In the genomic region with DNA sequence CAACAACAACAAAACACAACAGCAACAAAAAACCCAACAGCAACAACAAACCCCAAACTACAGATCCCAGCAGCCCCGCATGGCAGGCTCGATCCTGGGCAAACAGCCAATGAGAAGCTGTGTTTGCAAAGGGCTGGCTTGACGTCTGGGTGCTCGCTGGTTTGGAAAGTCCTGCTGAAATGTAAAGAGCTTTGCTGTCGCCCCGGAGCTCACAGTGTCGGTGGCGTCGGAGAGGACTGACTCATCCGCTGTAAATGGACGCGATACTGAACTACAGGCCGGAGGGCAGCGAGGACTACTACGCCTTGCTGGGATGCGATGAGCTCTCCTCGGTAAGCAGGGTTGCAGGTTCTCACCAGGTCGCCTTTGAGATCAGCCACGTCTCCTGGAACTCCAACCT, we compare ENCODE assay signal across 8 mouse cellular contexts. TPM values are rescaled to one million over a fixed set of nuclear protein-coding genes. Genes with fewer than 3 reads are reported as not detected.
DNase-seq lines count a peak whose midpoint lies in the region; ATAC-seq and TF ChIP-seq lines count a peak whose summit lies in the region.

No protein-coding gene starts in this region.

- peak overlapping the region; percentile 58 for H3K4me3 ChIP-seq in forebrain, embryonic 14.5 days (ENCODE audit: low read depth, low read length)
- H3K4me3 ChIP-seq in liver, postnatal 0 days (ENCODE audit: low read depth, low read length), result peak overlapping the region; percentile 59
- H3K4me3 ChIP-seq in neural tube, embryonic 13.5 days, result peak overlapping the region; percentile 47

- H3K27ac ChIP-seq in forebrain, embryonic 14.5 days (ENCODE audit: low read depth, low read length), result no peak overlapping the region
- H3K27ac ChIP-seq in liver, postnatal 0 days (ENCODE audit: low read depth), result peak overlapping the region; percentile 77
- H3K27ac ChIP-seq in neural tube, embryonic 13.5 days (replicated peaks), result peak overlapping the region; percentile 54

- no peaks in the 10 kb centered on the region for H3K27me3 ChIP-seq in forebrain, embryonic 14.5 days (replicated peaks; ENCODE audit: control insufficient read depth, insufficient read depth, low read length)
- no peaks in the 10 kb centered on the region for H3K27me3 ChIP-seq in liver, postnatal 0 days (ENCODE audit: insufficient read depth, low read length)
- H3K27me3 ChIP-seq in neural tube, embryonic 13.5 days, result peaks cover 2% of the 10 kb centered on the region

- no peak for TF ChIP-seq EP300 in liver, postnatal 0 days (IDR thresholded peaks at IDR 0.05; ENCODE audit: low read depth)

- peaks cover 5% of the 10 kb centered on the region for H3K4me1 ChIP-seq in forebrain, embryonic 14.5 days (ENCODE audit: control insufficient read depth, insufficient read depth, low read length)
- H3K4me1 ChIP-seq in liver, postnatal 0 days (ENCODE audit: insufficient read depth), result peaks cover 14% of the 10 kb centered on the region
- peaks cover 6% of the 10 kb centered on the region for H3K4me1 ChIP-seq in neural tube, embryonic 13.5 days (replicated peaks)

- H3K36me3 ChIP-seq in forebrain, embryonic 14.5 days (ENCODE audit: control insufficient read depth, insufficient read depth, low read length), result no peaks in the 10 kb centered on the region
- H3K36me3 ChIP-seq in liver, postnatal 0 days (replicated peaks; ENCODE audit: insufficient read depth, low read length), result no peaks in the 10 kb centered on the region
- H3K36me3 ChIP-seq in neural tube, embryonic 13.5 days, result no peaks in the 10 kb centered on the region

- under 1% methylated on average over 19 of the region's 19 CpGs for WGBS in forebrain, embryonic 14.5 days
- 0% methylated on average over 19 of the region's 19 CpGs for WGBS in liver, postnatal 0 days (ENCODE audit: insufficient replicate concordance)
- WGBS in neural tube, embryonic 13.5 days, result under 1% methylated on average over 19 of the region's 19 CpGs

- peak; percentile 67 for ATAC-seq in forebrain, embryonic 14.5 days
- peak; percentile 74 for ATAC-seq in liver, postnatal 0 days
- peak; percentile 76 for ATAC-seq in neural tube, embryonic 13.5 days (ENCODE audit: low read depth)

- H3K9ac ChIP-seq in forebrain, embryonic 14.5 days (ENCODE audit: low read length), result peak overlapping the region; percentile 67
- peak overlapping the region; percentile 67 for H3K9ac ChIP-seq in liver, postnatal 0 days (replicated peaks)
- peak overlapping the region; percentile 64 for H3K9ac ChIP-seq in neural tube, embryonic 13.5 days

- H3K4me2 ChIP-seq in forebrain, embryonic 14.5 days (ENCODE audit: low read length), result peak overlapping the region; percentile 77
- H3K4me2 ChIP-seq in liver, postnatal 0 days (ENCODE audit: low read depth, low read length), result peak overlapping the region; percentile 83
- peak overlapping the region; percentile 67 for H3K4me2 ChIP-seq in neural tube, embryonic 13.5 days

- no peaks in the 10 kb centered on the region for H3K9me3 ChIP-seq in forebrain, embryonic 14.5 days (replicated peaks; ENCODE audit: control insufficient read depth, low read length)
- no peaks in the 10 kb centered on the region for H3K9me3 ChIP-seq in liver, postnatal 0 days (ENCODE audit: low read length)
- no peaks in the 10 kb centered on the region for H3K9me3 ChIP-seq in neural tube, embryonic 13.5 days

- peak; percentile 84 for DNase-seq in ES-CJ7 (ENCODE audit: low read depth, low spot score)
- DNase-seq in cerebellum, adult 11 months, result peak; percentile 87
- peak; percentile 95 for DNase-seq in forebrain, embryonic 14.5 days (ENCODE audit: low spot score)
- peak; percentile 75 to 81 for DNase-seq in heart, postnatal 14 days
- peak; percentile 90 for DNase-seq in layer of hippocampus, adult 11-12 months (ENCODE audit: low spot score)
- DNase-seq in liver, postnatal 0 days, result peak; percentile 88
- peak; percentile 87 for DNase-seq in telencephalon, adult 2 months (ENCODE audit: low read depth, low spot score)

- intact Hi-C loops in heart, postnatal 14 days (cut with DNase I), result no loop called here

- TF ChIP-seq CTCF in liver, postnatal 0 days (IDR thresholded peaks at IDR 0.05; ENCODE audit: low read depth), result no peak

RNA-seq across cellular contexts. Expression of gene Dnajc12, which starts 4.2 kb away (rescaled TPM):
- 9.8 and 11.2 TPM in 2 replicates for polyA plus RNA-seq in forebrain, embryonic 14.5 days (2014; fragmentation: Nextera tagmentation; extraction: Ambion mirVana)
- 1 to 10 TPM; 7.6 to 8.1 TPM for total RNA-seq in heart, postnatal 14 days (2021)
- 14.8 and 15.4 TPM in 2 replicates for polyA plus RNA-seq in liver, postnatal 0 days (2015; fragmentation: Nextera tagmentation; extraction: Ambion mirVana)
- polyA plus RNA-seq in neural tube, embryonic 13.5 days (2015; fragmentation: Nextera tagmentation; extraction: Ambion mirVana), result 22.7 and 24.4 TPM in 2 replicates

RNA-seq across cellular contexts. Expression of gene Sirt1, which starts 4.9 kb away (rescaled TPM):
- 5.6 and 6.2 TPM in 2 replicates for polyA plus RNA-seq in forebrain, embryonic 14.5 days (2014; fragmentation: Nextera tagmentation; extraction: Ambion mirVana)
- total RNA-seq in heart, postnatal 14 days (2021), result 10 to 100 TPM; 12.9 to 13.9 TPM
- polyA plus RNA-seq in liver, postnatal 0 days (2015; fragmentation: Nextera tagmentation; extraction: Ambion mirVana), result 2.8 and 3.1 TPM in 2 replicates
- polyA plus RNA-seq in neural tube, embryonic 13.5 days (2015; fragmentation: Nextera tagmentation; extraction: Ambion mirVana), result 4.7 and 5.1 TPM in 2 replicates

RNA-seq across cellular contexts. Expression of gene Gm7075, which starts 35.1 kb away (rescaled TPM):
- polyA plus RNA-seq in forebrain, embryonic 14.5 days (2014; fragmentation: Nextera tagmentation; extraction: Ambion mirVana), result not detected in 2 replicates
- total RNA-seq in heart, postnatal 14 days (2021), result not detected
- polyA plus RNA-seq in liver, postnatal 0 days (2015; fragmentation: Nextera tagmentation; extraction: Ambion mirVana), result not detected in 2 replicates
- polyA plus RNA-seq in neural tube, embryonic 13.5 days (2015; fragmentation: Nextera tagmentation; extraction: Ambion mirVana), result not detected in 2 replicates

RNA-seq across cellular contexts. Expression of gene Ctnna3, which starts 43.5 kb away (rescaled TPM):
- 0.41 and 0.61 TPM in 2 replicates for polyA plus RNA-seq in forebrain, embryonic 14.5 days (2014; fragmentation: Nextera tagmentation; extraction: Ambion mirVana)
- total RNA-seq in heart, postnatal 14 days (2021), result 10 to 100 TPM; 65.4 to 65.5 TPM
- polyA plus RNA-seq in liver, postnatal 0 days (2015; fragmentation: Nextera tagmentation; extraction: Ambion mirVana), result 0.05 TPM in 1 of 2 replicates, not detected in the other
- 3.7 and 4.1 TPM in 2 replicates for polyA plus RNA-seq in neural tube, embryonic 13.5 days (2015; fragmentation: Nextera tagmentation; extraction: Ambion mirVana)
